Mouse (Mus musculus) kidney, postnatal 14 days (tissue): ENCODE results near the gene Zfhx3.
A peak's percentile ranks its signal among the peaks of the same experiment; 100 is the strongest.

Source experiments
- DNase-seq: peaks from one replicate; pipeline ENCODE4 v3.0.0; 2022; ENCODE audit warnings: mixed read lengths

Gene Zfhx3

DNA sequence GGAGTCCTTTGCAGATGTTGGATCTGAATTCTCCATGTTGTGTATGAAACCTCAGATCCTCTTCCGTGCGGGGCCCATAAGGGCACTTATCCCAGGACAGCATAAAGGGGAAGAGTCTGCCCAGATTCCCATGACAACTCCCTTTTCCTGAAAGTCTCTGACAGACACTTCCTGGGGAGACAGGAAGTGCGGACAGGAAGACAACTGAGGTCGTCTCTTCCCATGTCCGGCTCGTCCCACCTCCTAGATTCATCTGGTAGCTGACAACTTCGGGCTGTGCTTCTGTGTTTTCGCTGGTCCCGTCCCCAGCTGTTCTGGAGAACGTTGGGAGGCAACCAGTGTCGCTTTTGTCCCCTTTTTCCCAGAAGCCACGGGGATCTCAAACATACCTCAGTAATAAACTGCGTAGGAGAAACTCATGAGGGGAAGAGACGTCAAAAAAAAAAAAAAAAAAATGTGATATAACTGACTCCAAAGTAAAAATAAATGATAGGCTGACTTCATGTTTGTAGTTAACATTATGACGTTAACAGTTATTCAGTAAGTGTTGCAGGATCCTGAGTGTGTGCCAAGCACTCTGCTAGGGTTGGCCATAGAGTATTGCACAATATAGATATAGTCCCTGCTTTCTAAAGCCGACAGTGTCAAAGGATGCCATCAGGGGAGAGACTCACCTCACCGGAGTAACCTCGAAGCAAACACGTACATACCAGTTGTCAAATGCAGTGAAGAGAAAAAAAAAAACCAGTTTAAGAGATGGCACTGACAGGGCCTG lies 653.5 kb downstream of the Zfhx3 start:
- peak; percentile 68 for DNase-seq

DNA sequence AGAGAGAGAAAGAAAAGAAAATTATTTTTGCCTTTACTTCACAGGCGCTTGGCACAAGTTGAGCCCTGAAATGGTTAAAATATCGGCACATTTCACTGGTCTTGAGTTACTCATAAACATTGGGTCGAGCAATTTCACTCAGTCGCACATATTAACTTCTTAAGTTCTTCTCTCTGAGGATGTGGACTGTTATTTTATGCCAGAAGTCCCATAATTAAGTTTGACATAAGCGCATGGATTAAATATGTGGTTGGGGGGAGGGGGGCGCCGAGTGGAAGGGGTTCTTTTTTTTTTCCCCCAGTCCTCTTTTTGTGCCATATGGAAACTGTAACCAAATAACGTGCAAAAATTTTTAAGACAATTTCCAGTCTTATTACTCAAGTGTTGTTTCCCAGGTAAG lies 656.6 kb downstream of the Zfhx3 start:
- DNase-seq, result no peak

DNA sequence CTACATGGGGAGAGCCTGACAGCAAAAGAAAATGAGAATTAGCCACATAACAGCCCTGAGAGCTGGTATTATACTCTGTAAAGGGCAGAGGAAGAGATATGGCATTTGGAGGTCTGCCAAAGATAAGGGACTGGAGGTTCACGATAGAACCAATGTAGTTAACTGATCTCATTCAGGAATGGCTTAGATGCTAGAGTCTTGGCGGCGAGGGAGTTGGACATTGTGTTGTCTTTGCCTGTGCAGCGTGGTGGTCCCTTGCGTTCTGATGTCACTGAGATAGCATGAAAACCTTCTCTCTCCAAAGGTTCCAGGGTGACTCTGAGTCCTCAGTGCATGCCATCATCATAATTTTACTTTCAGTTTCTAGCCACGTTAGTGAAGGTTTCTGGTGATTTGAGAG lies 657.1 kb downstream of the Zfhx3 start:
- DNase-seq, result no peak

DNA sequence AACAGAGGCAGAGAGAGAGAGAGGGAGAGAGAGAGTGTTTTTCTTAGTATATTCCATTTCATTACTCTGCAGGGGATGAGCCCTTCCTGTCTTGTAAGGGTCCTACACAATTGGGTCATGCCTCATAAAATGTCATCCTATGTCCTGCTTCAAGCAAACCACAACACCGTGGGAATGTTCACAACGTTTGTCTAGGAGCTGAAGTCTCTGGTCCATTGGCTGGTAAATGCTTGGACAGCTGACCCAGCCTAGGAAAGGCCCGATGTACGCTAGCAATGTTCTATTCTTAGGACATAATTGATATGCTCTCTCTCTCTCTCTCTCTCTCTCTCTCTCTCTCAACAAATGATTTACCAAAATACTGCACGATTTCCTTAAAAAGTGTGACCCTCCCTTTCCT lies 666.2 kb downstream of the Zfhx3 start:
- peak; percentile 28 for DNase-seq

DNA sequence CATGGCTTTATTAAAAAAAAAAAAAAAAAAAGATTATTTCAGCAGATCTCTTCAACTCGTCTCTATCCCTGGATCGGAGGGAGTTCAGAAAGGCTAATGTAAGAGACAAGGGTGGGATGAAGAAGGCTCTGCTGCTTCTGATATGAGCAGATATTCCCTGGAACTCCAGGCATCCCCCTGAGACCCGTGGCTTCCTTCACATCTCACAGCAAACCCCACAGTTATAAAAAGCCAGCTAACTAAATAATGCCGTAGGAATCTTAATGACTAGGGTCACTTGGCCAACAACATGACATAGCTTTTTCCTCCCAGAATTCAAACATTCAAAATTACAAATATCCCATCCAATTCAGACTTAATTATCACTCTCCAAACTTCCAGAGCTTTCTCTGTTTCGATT lies 666.7 kb downstream of the Zfhx3 start:
- DNase-seq, result peak; percentile 21

DNA sequence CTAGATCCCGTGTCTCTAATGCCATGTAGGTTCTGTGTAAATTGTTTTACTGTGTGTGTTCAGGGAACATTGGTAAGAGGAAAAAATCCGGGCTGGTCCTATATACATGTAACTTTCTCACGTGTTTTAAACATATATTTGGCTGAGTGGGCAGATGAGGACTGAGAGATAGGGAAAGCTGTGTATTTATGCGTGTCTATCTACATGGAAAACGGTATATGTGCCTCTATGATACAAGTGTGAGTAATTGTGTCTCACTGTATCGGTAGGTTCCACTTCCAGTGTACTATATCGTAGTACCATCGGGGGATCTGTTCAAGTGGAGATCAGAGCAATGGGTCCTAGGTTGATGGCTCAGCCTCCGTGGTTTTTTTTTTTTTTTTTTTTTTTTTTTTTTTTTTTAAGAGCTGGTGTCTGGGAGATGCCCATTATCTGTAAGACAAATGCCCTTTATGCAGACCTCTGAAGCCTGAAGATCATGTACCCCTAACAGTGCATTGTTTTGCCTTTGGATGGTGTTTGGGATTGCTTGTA lies 668.8 kb downstream of the Zfhx3 start:
- DNase-seq, result no peak

DNA sequence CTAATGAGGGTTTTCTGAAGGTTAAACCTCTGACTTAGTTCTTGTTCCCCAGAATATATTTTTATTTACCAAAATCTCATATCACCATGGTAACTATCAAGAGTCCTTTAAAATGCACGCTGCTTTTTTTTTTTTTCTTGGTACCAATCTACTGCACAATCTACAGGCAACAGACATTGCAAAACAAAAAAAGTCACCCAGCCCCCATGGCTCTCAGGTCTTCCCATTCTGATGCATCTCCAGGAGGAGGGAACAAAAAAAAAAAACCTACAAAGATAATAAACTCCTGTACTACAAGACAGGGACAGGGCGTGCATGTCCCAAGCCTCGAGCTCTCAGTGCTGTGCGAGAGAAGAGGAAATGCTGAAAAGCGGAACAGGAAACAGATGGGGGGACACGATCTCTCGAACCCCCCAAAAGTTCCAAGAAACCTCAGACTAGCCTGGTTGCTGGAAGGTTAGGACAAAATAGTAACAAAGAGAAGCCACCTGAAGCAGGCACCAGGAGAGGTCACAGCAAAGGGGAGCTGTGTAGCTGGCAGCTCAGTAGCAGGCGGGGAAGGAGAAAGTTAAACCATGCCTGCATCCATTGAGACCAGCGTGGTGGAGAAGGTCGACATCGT lies 669.5 kb downstream of the Zfhx3 start:
- peak; percentile 37 for DNase-seq

DNA sequence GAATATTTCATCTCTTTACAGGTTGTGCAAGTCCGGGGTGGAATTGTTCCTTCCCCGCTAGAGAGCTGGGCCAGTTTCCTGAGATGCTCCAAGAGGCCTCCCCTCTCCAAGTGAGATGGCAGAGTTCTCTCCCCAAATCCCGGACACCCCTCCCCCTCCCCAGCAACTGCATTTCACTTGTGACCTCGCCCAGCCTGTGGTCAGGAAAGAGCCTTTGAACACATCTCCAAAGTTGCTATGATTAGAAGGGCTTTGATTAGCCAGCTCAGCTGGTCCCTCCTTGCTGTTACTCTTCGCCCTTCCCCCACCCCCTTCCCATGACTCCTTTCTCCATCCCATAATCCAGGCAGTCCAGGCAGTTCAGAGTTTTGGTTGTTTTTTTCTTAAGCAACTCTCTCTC lies 670.4 kb downstream of the Zfhx3 start:
- peak; percentile 49 for DNase-seq

DNA sequence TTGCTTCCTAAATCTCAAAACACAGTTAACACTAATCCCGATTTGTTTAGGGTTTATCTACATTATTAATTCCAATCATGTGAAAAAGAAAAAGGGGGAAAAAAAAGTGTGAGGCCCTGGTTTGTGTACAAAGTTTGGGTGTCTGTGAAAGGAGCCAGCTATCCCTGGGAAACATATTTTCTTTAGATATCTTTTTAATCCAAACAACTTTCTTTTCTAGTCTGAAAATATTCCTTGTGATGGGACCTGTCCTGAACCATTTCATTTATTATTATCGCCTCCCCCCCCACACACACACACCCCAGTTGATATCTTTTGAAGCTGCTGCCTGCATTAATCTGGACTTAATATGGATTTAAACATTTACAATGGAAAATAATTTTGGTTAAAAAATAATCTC lies 670.8 kb downstream of the Zfhx3 start:
- DNase-seq, result no peak

DNA sequence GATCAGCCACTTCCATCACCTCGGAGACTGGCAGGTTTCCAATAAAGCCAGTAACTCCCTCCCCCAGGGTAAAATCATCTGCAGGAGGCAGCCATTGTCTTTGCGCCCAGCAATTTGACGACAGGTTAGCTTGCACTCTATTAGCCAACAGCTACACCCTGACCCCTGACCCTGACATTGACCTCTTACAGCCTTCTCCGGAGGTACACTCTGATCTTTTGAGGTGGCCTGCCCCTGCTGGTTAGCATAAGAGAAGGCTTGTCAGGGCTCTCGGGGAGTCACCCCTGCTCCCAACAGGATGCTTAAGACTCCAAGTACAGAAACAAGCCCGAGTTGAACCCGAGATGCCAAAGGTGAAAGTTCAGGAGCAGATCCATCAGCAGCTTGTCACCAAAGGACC lies 678.9 kb downstream of the Zfhx3 start:
- DNase-seq, result no peak

DNA sequence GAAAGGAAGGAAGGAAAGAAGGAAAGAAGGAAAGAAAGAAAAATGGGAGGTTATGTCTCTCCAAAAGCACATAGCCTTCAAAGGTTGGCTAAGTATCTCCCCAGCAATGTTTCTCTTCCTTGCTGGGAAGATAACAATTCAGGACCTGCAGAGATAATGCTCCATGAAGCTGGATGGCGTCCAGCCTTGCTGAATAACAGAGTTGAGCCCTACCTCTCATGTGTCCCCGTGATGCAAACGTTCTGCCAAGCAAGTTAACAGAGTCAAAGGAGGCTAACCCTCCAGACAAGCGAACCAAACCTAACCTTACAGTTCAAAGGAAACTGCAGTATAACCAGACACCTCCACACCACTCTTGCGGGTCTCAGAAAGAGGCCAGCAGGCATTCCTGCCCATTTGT lies 681.2 kb downstream of the Zfhx3 start:
- no peak for DNase-seq

DNA sequence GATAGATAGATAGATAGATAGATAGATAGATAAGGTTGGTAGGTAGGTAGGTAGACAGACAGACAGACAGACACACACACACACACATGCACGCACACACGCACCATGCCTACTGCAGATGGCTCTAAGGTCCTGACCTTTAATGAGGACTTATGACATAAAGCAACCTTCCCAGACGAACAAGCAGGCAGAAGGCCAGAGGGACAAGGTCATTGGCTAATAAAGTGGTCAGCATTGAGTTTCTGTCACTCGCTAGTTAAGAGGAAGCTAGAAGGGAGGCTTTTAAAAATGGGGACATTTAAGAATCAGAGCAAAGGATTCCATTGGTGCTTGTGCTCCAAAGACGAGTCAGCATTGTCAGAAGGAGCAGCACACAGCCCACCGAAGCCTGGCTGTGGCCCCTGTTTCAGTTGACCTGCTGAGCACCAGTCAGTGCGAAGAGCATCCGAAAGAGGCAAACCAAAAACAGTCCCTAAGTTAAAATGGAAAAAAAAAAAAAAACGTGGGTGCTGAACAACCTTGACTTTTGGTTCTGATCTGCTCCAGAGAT lies 683.2 kb downstream of the Zfhx3 start:
- no peak for DNase-seq

DNA sequence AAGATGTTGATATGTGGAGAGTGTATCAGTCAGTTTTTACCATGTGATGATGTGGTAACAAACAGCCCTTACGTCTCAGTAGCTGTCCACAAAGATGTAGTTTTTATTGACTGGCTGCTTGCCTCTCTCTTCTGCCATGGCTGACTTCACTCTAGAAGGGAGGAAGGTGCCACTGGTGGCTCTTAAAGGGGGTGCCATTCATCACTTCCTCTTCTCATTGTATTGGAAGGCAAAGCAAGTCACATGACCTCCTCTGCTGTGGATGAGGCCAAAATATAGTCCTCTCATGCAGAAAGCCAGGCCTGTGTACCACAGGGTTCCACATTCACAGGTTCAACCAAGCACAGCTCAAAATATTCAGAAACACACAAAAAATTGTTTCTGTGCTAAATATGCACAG lies 688.6 kb downstream of the Zfhx3 start:
- DNase-seq, result no peak

DNA sequence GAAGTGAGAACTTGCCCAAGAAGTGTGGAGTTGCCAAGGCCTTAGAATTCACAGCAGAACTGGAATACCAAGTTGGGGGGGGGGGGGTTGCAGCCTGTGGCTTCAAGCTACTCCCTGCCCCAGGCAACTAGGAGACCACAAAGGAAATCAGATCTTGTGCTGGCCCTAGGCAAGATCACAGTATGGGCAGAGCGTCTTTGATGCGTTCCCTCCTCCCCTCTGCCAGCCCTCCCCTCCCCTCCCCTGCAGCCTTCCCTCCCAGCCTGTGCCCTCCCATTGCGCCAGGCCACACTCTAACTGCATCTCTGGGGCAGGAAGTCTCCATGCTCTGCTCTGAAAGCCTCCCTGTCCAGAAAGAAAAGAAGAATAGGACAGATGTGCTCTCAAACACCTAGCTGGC lies 691.8 kb downstream of the Zfhx3 start:
- DNase-seq, result no peak

DNA sequence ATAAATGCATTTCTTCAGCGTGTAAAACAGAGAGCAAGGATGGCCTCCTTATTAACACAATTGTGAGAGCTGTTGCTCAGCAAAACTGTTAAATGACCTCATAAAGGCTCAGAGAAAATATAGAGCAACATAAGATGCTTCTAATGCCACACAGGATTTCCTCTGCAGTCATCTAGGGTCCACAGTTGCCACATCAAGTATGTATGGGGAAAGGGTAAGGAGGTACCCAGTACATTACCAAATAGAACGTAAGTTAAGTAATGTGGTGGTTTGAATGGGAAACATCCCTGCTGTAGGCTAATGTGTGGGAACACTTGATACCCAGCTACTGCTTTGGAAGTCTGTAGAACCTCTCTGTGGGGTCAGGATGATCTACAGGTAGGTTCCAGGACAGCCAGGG lies 695.4 kb downstream of the Zfhx3 start:
- DNase-seq, result no peak

DNA sequence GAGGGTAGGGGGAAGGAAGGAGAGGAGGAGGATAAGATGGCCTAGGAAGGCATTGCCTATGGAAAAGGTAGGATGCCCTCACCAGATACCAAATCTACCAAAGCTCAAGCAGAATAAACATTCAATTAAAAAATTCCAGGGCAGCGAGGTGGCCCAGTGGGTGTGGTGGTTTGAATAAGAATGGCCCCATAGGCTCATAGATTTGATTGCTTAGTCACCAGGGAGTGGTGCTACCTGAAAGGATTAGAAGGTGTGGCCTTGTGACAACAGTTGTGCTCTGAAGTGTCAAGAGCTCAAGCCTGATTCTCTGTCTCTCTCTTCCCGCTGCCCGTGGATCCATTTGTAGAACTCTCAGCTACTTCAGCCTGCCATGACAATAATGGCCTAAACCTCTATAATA lies 703.2 kb downstream of the Zfhx3 start:
- no peak for DNase-seq

DNA sequence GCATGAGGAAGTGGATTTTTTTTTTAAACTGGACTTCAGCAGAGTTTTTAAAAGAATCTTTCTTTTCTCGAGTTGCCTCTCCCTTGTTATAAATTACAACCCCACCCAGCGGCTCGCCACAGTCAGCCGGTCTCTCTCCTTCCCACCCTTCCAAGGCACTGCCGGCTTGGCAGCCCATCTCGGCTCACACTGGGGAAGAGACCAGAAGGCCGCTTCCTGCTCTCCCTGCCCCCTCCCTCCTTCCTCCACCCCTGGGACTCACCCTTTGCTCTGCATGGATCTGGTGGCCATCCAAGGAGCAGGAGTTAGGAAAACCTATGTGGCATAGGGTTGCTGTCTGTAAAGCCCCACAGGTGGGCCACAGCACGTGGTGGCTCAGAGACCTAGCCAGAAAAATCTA lies 705.1 kb downstream of the Zfhx3 start:
- peak; percentile 73 for DNase-seq

DNA sequence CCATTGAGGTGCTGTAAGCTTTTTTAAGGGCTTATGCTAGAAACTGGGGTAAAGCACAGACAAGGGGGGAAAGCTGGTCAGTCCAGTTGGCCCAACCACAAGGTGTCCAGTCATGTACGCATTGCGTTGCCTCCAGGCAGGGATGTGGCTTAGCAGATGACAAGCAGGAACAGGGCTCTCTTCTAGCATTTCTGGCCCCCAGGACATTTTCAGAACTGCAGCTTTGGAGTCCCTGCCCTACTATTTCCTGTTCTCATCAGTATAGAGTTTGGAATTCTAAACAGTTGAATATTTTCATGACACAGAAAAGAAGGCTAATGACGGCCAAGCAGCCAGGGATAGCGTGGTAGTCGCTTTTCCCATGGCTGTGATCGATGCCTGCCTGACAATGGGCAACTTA lies 706.5 kb downstream of the Zfhx3 start:
- no peak for DNase-seq

DNA sequence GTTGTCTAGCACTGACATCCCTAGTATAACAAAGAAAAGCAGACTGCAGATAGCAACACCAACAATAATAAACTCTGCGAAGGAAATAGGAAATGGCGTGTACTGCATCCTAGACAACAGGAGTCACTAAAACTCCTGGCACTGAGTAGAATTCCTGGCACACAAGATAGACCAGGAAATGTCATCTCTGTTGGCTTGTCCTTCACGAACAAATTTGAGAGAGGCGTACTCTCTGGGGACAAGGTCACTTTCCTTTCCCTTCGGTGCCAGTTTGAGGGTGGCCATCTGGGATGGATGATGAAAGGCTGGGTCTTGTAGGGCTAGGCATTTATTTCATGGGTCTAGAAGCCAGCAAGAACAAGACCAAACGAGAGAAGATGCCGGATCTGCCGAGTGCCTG lies 708.4 kb downstream of the Zfhx3 start:
- DNase-seq, result peak; percentile 34

DNA sequence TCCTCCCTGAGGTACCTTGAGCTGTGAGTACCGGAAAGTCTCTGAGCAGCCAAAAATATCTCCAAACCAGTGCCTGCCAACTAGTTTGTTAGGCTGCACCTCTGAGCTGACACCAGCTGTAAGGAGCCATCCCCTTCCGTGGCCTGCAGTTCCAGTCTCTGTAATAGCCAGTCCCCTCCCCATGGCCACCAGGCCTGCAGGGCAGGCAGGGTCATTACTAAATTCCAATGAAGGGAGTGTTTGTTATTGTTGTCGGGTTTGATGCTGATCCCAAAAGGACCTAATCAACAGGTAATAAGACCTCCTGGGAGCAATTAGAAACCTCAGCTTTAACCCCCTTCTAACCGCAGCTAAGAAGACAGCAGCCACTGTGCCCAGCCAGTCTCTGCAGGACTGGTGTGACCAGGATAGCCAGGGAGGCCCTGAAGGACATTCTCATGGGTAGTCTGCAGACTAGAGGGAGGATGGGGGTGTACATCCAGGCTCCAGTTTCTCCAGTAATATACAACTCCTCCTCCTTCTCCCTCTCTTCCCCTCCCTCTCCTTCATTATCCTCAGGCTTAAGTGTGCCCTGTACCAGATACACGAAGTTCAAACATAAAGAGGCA lies 719.1 kb downstream of the Zfhx3 start:
- DNase-seq, result no peak

DNA sequence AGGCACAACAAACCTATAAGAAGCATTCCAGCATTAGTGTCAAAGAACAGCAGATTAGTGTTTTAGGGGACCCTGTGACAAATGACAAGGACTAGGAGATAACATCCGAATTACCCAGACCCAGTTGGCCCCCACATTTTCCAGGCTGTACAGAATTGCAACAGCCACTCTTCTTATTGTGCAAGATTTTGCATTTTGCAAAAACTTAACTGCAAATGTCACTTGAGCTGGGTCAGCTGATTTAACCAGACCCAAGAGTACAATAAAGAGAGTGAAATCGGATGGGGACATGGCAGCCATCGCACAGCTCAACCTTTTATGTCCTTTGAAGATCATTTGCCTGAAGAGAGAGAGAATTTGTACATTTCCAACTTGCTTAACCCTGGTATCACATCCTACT lies 720.3 kb downstream of the Zfhx3 start:
- DNase-seq, result no peak

DNA sequence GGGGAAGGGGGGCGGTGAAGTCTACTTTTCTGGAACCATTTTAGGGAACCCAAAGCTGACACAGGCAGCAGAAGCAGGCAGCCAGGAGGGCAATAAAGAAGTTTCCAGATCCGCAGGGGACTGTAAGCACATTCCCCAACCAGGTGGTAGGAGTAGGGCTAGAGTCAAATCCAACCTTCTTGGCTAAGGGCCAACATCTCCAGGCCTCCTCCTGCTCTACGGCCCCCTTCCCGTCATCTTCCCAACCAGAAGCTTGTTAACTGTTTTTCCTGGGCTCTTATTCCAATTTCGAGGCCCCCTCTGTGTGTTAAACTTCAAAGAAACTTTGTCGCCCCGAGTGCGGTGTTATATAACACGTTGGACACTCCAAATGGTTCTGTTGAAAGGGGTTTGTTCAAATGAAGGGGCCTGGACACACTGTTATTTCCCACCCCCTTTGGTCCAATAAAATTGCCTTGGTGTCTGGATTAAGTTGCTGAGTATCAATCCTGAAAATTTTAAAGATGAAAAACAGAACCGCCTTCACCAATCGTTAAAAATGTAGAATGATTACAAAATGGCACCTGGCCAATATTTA lies 729.6 kb downstream of the Zfhx3 start:
- DNase-seq, result no peak

DNA sequence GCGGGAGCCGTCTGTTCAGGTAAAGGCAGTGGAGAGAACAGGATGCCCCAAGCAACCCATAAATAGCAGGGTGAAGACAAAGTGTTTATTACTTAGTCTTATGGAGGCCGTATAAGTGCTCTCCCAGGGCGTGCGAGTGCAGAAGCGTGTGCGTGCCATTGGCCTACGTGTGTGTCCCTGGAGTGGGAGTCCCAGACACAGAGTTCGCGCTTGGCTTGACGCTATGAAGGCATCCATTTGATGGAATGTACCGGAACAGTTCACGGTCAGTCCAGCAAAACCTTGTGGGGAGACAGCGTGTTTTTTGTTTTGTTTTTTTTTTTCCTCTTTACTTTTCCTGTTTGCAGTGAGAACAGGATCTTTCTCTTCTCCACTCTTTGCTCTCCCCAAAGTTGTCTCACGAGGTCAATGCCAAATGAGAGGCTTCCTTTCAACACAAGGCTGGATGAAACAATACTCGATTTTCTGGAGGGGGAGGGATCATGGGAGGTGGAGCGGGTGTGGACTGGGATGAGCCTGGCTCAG lies 732.6 kb downstream of the Zfhx3 start:
- DNase-seq, result no peak
